Mouse (Mus musculus) heart, embryonic 16.5 days (tissue): ENCODE data around the gene Grid2ip. TPM values are rescaled to one million over a fixed set of nuclear protein-coding genes. Genes with fewer than 3 reads are reported as not detected.

Source experiments
- ATAC-seq: fragments of 200-750 bp; cut with Nextera tagmentation; replicated peaks from 2 replicates; pipeline ENCODE4 v1.8.0; 2017; ENCODE audit warnings: moderate number of reproducible peaks; ENCODE audit not compliant: insufficient read depth, low FRiP score; ENCODE audit errors: extremely low read depth
- H3K27ac ChIP-seq: fragments of 300-500 bp; sonication (generic); 2 replicates; pipeline ENCODE4 v1.5.1; 2014; ENCODE audit warnings: mild to moderate bottlenecking, low read length, control low read depth, moderate library complexity
- H3K27me3 ChIP-seq: fragments of 300-500 bp; sonication (generic); 2 replicates; pipeline ENCODE4 v1.6.1; 2014; ENCODE audit warnings: low read length, mixed read lengths; ENCODE audit not compliant: control insufficient read depth, insufficient read depth
- H3K36me3 ChIP-seq: fragments of 300-500 bp; sonication (generic); 2 replicates; pipeline ENCODE4 v1.6.1; 2014; ENCODE audit not compliant: control insufficient read depth, insufficient read depth
- H3K4me1 ChIP-seq: fragments of 300-500 bp; sonication (generic); 2 replicates; pipeline ENCODE4 v1.6.1; 2014; ENCODE audit warnings: low read length, mixed read lengths; ENCODE audit not compliant: control insufficient read depth, insufficient read depth
- H3K4me2 ChIP-seq: fragments of 300-500 bp; sonication (generic); 2 replicates; pipeline ENCODE4 v1.6.1; 2014; ENCODE audit warnings: low read depth, mild to moderate bottlenecking, control low read depth, low read length
- H3K4me3 ChIP-seq: fragments of 300-500 bp; sonication (generic); 2 replicates; pipeline ENCODE4 v1.5.1; 2014; ENCODE audit warnings: mild to moderate bottlenecking, control low read depth, low read length
- H3K9ac ChIP-seq: fragments of 300-500 bp; sonication (generic); 2 replicates; pipeline ENCODE4 v1.6.1; 2014; ENCODE audit warnings: low read length, control low read depth
- H3K9me3 ChIP-seq: fragments of 300-500 bp; sonication (generic); replicated peaks from 2 replicates; pipeline ENCODE4 v1.6.1; 2016; ENCODE audit warnings: low read length; ENCODE audit not compliant: control insufficient read depth
- WGBS: fragments of 180-500 bp; shearing (Covaris S2); extraction: QIAGEN DNeasy Blood & Tissue Kit; methylation state at CpG from one replicate; pipeline ENCODE4 v1.1.7; 2014; 5-methylcytosine and 5-hydroxymethylcytosine counted together
- polyA plus RNA-seq: library from polyadenylated mRNA; unstranded; fragments of >200 nt; fragmentation: Nextera tagmentation; extraction: Ambion mirVana; gene quantifications from 2 replicates; pipeline ENCODE4 v1.2.1, GENCODE M21; 2015

Gene Grid2ip
- polyA plus RNA-seq, 1 experiment from 2014 or later = 0.08 TPM

GRCm38 (mm10) chr5:143422990-143423389, 65.9 kb downstream of the Grid2ip start:
- Histone ChIP-seq H3K4me2 (no peak overlapping the region), H3K27me3 (no peaks in the 10 kb centered on the region), H3K36me3 (peaks cover 35% of the 10 kb centered on the region), H3K4me3 (no peak overlapping the region), H3K9me3 (no peaks in the 10 kb centered on the region), H3K27ac (no peak overlapping the region), H3K4me1 (no peaks in the 10 kb centered on the region), H3K9ac (no peak overlapping the region)
- no peak for ATAC-seq
- 77% methylated on average over 4 of the region's 4 CpGs for WGBS

- H3K4me2 ChIP-seq = no peak overlapping the region
- H3K27me3 ChIP-seq = no peaks in the 10 kb centered on the region
- H3K4me1 ChIP-seq = no peaks in the 10 kb centered on the region
- WGBS = 23% methylated on average over 6 of the region's 6 CpGs
- no peaks in the 10 kb centered on the region for H3K9me3 ChIP-seq
- H3K4me3 ChIP-seq = no peak overlapping the region
- ATAC-seq = no peak
- H3K9ac ChIP-seq = no peak overlapping the region
- no peak overlapping the region for H3K27ac ChIP-seq
- peaks cover 25% of the 10 kb centered on the region for H3K36me3 ChIP-seq
These were observed 66.9 kb downstream of the Grid2ip start for GRCm38 (mm10) chr5:143423899-143424519.

DNA sequence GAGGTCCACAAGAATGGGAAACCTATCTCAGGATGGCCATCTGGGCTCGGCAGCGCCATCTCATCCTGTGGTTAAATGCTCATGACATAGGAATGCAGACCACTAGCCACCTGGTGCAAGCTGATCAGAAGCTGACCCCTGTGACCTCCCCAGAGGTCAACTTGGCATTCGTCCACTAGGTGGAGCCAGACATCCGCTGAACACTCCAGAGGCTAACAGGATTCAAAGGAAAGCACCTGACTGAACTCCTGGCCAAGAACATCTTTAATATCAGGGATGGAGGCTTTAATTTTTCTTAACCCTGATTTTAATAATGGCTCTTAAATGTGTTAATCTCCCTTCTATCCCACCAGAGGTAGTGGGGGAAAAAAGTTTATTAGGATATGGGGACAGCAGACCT, 77.3 kb downstream of the Grid2ip start:
- Histone ChIP-seq H3K27ac (no peak overlapping the region), H3K27me3 (no peaks in the 10 kb centered on the region), H3K9me3 (no peaks in the 10 kb centered on the region), H3K4me1 (no peaks in the 10 kb centered on the region), H3K36me3 (no peaks in the 10 kb centered on the region), H3K4me2 (no peak overlapping the region), H3K9ac (no peak overlapping the region), H3K4me3 (no peak overlapping the region)
- WGBS = 7% methylated on average over 4 of the region's 4 CpGs
- ATAC-seq = no peak; the same call in 1 of the 2 replicates

DNA sequence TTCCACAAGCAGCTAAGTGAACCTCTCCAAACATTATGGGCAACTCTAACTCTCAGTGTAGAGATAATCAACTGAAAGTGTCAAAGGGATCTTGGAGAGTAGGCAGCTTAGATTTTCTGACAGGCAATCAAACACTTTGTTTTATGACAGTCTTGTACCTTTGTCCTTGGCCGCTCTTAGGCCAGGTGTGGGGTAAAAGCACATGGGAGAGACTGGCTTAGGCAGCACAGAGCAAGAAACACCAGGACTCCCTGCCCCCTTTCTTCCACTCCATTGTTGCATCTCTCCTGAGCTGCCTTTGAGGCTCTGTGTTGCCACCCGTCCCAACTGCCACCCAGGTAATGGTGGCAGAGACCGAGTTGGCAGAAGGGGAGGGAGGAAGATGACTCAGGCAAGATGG, 84.2 kb downstream of the Grid2ip start:
- H3K9ac ChIP-seq = no peak overlapping the region
- no peaks in the 10 kb centered on the region for H3K9me3 ChIP-seq
- no peaks in the 10 kb centered on the region for H3K36me3 ChIP-seq
- no peak overlapping the region for H3K4me2 ChIP-seq
- no peaks in the 10 kb centered on the region for H3K4me1 ChIP-seq
- no peak for ATAC-seq
- no peak overlapping the region for H3K4me3 ChIP-seq
- WGBS = 81% methylated on average over 3 of the region's 3 CpGs
- H3K27ac ChIP-seq = no peak overlapping the region
- no peaks in the 10 kb centered on the region for H3K27me3 ChIP-seq

- Histone ChIP-seq H3K36me3 (no peaks in the 10 kb centered on the region), H3K4me3 (no peak overlapping the region), H3K9ac (no peak overlapping the region), H3K4me1 (no peaks in the 10 kb centered on the region), H3K4me2 (no peak overlapping the region), H3K27ac (no peak overlapping the region), H3K9me3 (no peaks in the 10 kb centered on the region), H3K27me3 (no peaks in the 10 kb centered on the region)
- no peak for ATAC-seq
- 81% methylated on average over 12 of the region's 12 CpGs for WGBS
These were observed 84.6 kb downstream of the Grid2ip start for GRCm38 (mm10) chr5:143441753-143442152.

Other genes starting within 250 kb of the Grid2ip start
- 22.7 and 24.7 TPM in 2 replicates for gene Rnf216, start 244.3 kb upstream of the Grid2ip start, polyA plus RNA-seq
- gene Olfr718-ps1, start 209.8 kb upstream of the Grid2ip start, polyA plus RNA-seq = not detected in 2 replicates
- gene Rbak, start 176.6 kb upstream of the Grid2ip start, polyA plus RNA-seq = 7.5 TPM in 2 replicates
- not detected in 2 replicates for gene Spdye4b, start 176.3 kb upstream of the Grid2ip start, polyA plus RNA-seq
- not detected in 2 replicates for gene Spdye4a, start 130.4 kb upstream of the Grid2ip start, polyA plus RNA-seq
- gene Zfp12, start 122.2 kb upstream of the Grid2ip start, polyA plus RNA-seq = 7.5 and 7.8 TPM in 2 replicates
- 1.5 and 1.9 TPM in 2 replicates for gene Zfp316, start 87.3 kb upstream of the Grid2ip start, polyA plus RNA-seq
- gene Zfp853, start 63.7 kb upstream of the Grid2ip start, polyA plus RNA-seq = not detected in 2 replicates
- 24.0 TPM in 2 replicates for gene E130309D02Rik, start 42.0 kb upstream of the Grid2ip start, polyA plus RNA-seq
- gene Zdhhc4, start 28.1 kb upstream of the Grid2ip start, polyA plus RNA-seq = 57.0 and 58.7 TPM in 2 replicates
- 194 and 203 TPM in 2 replicates for gene Kdelr2, start 46.5 kb downstream of the Grid2ip start, polyA plus RNA-seq
- gene Daglb, start 107.2 kb downstream of the Grid2ip start, polyA plus RNA-seq = 8.9 and 9.3 TPM in 2 replicates
- 340 and 342 TPM in 2 replicates for gene Rac1, start 170.7 kb downstream of the Grid2ip start, polyA plus RNA-seq